Mouse (Mus musculus): ENCODE measurements around the gene Fam222a.

Fam222a gene

DNA sequence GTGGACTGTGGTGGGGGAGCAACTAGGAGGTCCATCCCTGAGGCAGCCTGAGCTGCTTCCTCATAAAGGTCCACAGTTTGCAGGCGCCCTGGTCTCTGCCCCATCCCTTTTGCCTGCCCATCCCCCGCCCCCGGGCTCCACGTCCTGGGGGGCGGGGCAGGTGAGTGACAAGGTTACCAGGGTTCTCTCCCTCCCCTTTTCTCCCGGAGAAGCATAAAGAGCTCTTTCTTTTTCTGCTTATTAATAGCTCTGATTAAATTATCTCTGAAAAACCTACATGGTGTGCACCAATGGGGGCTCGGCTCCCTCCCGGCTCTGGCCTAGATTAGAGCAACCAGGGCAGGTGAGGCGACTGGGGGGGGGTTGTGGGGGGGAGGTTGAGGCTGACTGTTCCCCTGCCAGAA lies 7.3 kb upstream of the Fam222a start:
- no peak for DNase-seq (ENCODE audit: low spot score)

DNA sequence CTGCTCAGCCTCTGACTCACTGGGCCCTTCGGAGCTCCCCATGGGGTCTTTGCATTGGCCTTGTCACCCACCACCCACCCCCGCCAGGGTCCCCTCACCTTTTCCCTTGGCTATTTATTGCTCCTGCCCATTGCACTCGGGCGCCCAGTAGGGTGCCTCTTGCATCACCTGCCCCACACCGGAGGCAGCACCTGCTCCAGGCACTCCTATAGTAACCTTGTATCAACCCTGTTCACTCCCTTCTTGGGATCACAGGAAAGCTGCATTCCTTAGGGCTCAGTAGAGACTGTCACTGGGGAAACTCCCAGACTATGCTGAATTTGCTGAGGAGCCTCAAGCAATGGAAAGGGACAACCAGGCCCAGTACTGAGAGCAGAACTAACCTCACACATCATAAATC lies 6.9 kb upstream of the Fam222a start:
- DNase-seq (ENCODE audit: low spot score), result no peak

DNA sequence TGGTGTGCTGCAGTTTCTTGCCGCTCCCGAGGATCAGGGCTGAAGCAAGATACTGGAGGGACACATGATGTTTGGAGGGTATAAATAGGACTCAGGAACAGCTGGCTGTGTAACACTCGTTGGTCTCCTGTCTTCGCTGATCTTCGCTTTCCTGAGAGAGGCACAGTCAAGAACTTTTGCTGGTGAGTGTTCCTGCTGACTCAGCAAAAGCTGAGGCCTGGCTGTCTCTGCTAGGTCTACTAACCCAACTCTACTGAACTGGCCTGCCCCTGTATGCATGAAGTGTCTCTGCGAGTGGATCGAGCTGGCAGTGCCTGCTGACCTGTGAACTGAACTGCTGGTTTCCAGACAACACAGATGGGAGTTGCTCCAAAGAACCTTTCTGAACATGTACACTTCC lies 3.8 kb upstream of the Fam222a start:
- DNase-seq (ENCODE audit: low spot score), result no peak

DNA sequence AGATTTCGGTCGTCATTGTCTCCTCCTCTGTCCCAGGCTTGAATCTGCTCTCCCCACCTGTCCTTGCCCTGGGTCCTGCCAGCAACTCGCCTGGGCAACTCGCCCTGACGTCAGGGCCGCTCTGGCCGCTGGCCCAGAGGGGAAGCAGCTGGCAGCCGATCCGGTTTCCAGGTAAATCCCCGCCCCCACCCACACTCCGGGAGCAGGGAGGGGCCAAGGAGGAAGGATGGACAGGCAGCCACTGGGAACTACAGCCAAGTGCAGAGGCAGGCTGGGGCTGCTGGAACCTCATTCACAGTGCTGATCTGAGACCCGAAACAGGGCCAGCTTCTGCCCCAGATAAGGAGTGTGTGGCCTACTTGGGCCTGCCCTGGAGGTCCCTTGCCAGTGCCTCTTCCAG lies 2.5 kb upstream of the Fam222a start:
- DNase-seq (ENCODE audit: low spot score), result no peak

DNA sequence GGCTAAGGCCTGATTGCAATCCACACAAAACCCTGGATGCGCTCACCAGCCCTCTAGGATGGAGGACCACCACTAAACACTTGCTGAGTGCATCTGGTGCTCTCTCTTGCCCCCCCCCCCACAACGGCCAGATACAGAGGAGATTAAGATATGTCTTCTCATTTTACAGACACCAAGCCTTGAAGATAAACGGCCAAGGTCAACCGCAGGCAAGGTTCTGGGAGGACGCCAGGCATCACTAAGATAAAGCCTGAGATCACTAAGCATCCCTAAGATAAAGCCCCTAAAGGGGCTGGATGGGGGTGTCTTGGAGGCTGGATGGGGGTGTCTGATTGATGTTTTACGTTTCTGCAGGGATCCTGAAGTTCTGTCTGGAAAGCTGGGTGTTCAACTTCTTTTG lies 2.1 kb upstream of the Fam222a start:
- no peak for DNase-seq (ENCODE audit: low spot score)

DNA sequence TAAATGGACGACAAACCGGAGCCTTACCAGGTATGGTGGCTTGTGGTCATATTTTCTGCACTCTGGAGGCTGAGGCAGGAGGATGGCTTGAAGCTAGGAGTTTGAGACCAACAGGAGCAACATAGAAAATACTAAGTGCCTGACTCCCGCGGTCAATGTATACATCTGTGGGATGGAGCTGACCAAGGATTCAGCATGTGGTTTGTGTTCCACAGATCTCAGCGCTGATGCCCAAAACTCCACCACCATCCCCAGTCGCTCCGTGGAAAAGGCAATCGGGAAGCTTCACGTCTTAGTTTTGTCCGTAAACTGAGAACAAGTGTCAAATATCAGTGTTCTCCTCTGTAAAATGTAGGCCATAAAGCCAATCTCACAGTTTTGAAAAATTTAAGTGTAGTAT lies 1.4 kb upstream of the Fam222a start:
- DNase-seq (ENCODE audit: low spot score), result no peak

DNA sequence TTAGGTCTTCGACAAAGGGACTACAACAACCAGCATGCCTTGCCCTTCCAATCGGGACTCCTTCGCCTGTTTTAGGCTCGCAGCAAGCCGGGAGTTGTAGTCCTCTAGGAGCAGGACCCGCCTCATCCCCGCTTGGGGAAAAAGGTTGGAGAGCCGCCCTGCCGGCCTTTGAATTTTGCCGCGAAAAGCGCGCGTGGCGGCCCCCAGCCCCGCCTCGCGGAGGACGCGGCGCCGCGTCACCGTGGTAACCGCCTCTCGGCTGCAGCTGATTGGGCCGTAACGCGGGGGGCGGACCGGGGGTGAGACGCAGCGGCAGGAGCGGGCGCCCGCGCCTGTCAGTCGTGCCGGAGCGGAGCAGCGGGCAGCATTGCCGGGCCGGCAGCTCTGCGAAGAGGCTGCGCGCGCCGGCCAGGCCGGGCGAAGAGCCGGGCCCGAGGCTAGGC lies 720 bp upstream of the Fam222a start:
- DNase-seq (ENCODE audit: low spot score), result peak; percentile 78

DNA sequence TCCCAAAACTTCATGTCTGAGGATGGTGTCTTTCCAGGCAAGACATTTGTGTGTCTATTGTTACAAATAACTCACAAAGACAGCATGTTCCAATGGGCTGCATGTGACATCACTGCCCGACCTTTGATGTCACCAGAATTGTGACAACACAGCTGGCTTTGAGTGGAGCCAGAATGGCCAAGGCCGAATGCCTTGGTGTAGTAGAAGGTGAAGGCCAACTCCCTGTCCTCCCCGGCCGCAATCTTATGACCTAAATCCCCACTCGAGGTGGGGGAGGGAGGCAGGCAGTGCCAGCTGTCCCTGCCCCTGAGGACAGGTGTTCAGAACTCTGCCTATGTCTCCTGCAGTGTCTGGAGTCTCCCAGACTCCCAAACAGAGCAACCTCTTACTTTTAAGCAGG lies 1.0 kb downstream of the Fam222a start:
- DNase-seq (ENCODE audit: low spot score), result no peak

DNA sequence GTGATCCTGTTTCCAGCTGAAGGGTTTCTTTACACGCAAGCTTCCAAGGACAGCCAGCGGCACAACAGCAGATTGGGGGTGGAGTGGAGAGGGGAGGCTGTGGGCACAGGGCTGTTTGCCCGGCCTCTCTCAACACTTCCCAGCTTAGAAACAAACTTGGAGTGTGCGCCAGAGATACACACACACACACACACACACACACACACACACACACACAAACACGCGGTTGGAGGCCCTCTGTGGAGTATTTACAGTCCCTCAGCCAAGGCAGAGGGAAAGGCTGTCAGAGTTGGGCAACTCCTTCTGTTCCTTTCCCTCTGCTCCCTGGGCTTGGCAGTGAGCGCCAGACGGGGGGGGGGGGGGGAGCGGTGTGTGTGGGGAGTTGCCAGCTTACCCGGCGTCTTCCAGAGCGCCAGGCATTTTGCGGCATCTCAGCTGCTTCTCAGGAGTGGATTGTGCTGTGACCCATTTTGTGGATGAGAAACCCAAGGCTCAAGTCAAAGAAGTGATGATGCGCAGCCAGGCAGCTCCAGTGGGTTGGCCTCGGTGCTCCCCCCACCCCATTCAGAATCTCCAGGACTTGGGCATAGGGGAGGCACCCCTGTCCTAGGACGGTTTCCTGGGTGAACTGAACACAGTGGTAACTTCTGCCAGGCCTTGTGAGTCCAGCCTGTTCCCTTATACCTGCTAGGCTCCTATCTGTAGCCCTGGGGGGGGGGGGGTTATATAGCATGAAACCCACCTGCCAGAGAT lies 2.3 kb downstream of the Fam222a start:
- DNase-seq (ENCODE audit: low spot score), result peak; percentile 85

DNA sequence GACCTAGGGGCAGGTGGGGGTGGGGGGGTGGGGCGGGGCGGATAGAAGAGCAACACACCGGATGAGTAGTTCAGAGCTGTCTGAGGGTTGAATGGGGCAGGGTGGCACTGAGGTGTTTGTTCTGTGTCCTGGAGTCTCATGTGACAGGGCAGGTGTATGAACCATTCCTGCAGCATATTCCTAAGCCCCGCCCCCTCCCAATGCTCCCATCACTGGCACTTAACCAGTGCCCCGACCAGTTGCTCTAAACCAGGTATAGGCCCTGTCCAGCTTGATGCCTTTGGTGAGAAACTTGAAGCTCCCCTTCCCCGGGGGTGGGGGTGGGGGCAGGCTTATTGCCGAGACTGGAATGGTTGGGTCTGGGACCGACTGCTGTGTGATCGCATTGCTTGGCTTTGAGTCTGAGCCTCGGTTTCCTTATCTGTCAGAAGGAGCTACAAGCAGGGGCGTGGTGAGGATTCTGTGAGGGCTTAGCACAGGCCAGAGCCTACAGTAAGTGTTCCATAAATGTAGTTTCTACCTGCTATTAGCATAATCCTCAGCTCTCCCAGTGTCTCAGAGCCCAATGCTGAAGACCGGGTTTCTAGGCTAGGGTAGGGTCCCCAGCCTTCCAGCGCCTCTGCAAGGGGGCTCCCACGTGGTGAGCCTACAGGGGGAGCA lies 3.1 kb downstream of the Fam222a start:
- no peak for DNase-seq (ENCODE audit: low spot score)

DNA sequence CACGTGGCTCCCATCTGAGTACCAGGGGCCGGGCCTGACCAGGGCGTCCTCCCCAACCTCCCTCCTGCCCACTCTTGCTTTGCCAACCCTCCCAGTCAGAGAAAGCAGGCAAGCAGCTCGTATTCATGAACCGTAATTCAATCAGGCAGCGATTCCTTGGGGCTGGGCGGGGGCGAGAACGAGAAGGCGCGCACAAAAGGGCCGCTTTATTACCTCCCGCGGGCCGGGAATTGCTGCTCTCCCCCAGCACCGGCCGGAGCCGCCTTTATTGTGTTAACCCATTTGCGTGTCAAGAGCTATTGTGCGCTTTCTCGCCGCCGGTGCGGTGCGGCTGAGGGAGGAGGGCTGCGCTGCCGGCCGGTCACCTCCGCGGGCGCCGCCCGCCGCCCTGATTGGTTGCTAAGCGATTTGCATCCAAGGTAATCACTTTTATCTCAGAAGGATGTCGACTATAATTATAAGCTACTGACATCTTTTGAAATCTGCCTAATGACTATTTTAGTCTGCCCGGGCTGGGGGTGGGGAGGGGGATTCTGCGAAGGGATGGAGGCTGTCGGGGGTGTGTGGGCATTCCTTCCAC lies 3.7 kb downstream of the Fam222a start:
- DNase-seq (ENCODE audit: low spot score), result no peak

DNA sequence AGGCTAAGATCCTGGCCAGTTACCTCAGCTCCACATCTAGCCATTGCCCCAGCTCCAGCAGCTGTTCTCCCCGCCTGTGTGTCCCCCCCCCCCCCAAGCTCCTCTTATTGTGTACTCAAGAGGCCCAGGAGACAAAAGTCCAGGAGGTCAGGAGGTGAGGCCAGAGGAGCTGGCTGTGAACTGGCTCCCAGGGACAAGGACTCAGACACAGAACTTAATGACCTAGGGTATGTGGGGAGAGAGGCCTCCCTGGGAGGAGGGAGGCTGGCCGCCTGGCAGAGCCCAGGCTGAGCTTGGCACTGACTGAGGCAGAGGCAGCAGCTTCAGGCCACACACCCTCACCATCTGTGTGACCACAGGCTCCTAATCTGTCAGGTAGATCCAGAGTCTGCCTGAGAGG lies 5.2 kb downstream of the Fam222a start:
- DNase-seq (ENCODE audit: low spot score), result peak; percentile 22

DNA sequence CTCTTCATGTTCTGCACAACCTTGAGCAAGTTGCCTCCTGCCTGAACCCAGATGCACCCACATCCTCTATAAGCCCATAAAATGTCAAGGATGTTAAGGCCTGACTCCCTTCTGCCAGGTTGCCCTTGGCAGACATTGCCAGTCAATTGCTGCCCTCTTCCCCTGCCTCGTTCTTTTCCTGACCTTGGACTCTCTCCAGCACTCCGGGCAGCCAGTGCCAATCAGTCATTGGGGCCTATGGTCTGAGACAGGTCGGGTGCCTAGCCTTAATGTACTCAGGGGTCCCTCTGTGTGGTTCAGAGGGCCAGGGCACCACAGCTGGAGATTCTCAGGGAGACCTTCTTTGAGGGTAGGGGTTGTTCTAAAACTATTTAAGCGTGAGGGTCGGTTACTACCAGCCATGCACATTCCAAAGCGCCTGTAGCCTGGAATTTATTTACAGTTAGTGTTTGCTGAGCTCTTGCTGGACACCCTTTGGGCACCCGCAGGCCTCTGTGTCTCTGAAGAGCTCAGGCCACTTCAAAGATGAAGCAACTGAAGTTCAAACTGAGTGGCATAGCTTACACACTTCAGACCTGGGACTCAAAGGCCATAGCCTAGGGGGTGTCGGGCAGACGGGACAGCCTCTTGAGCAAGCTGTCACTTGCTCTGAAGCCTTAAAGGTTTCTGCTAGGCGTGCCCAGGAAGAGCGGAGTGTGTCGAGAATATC lies 6.3 kb downstream of the Fam222a start:
- DNase-seq (ENCODE audit: low spot score), result no peak

DNA sequence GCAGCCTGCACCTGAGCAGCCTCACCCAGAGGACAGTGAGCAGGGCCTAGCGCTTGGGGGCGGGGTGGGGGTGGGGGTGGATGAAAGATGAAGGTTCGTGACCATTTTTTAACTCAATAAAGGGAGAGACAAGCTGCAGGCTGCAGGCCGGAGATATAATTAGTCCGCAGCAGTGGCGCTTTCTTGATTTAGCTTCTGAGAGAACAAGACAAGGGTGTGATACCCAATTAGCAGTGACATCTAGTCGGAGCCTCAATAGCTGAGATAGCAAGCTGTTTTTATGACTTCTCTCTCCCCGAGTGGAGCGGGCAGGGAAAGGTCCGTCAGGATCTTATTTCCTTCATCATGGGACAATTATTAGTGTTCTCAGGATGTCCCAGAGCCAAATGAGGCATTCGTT lies 7.2 kb downstream of the Fam222a start:
- DNase-seq (ENCODE audit: low spot score), result no peak

DNA sequence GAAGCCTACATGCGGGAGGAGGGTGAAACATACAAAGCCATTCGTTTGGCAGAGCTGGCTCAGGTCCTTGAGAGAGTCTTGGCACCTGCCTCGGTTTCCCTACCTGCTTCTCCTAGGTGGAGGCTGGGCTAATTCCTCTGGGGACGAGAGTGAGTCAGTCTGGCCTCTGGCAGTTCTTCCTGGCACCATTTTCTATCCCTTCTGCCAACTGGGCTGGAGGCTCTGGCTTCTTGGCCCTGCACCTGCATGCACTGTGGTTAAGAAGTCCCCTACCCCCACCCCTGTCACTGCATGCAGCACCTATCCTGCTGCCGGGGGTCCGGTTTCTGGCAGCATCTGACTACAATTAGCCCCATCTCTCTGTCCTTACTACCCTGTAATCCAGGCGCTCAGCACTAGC lies 7.7 kb downstream of the Fam222a start:
- DNase-seq (ENCODE audit: low spot score), result peak; percentile 59

DNA sequence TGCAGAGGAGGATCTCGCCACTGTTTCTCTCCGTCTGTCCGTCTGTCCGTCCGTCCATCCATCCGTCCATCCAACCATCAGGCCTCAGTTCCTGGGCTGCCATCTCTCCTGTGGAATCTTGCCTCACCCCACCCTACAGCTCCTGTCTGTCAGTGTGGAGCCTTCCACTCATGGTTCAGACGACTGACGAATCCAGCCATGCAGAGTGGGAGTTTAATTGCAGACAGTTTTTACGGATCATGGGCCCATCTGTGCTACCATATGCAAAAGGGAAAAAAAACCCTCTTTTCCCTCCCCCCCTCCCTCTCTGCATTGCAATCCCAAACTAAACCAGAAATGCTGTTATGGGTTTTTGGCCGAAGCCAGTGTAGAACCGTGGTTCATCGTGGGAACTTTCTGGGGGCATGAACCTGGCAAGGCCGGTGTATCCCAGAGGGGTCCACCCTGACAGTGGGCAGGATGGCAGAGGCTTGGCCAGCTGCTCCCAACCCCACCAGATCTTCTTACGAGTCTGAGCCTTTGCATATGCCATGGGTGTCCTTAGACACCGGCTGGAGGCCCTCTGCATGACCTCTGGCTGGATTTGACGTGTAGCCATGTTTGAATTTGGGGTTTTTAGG lies 8.3 kb downstream of the Fam222a start:
- DNase-seq (ENCODE audit: low spot score), result no peak

DNA sequence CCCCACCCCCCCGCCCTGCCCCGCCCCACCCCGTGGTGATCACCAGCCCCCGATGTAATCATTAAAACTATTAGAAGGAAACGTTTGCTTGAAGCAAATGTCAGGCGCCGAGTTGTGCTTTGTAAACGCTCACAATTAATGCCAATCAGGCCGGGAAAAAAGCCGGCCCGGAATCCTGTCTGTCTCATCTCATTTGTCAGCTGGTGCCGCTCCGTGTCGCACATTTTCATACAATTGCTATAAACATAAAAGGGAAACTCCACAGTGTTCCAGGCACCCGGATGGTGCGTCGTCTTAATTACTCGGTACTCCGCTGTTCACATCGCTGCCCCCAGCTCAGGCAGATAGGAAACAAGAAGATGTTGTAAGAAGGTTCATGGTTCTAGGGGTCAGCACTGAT lies 10.5 kb downstream of the Fam222a start:
- DNase-seq (ENCODE audit: low spot score), result no peak

DNA sequence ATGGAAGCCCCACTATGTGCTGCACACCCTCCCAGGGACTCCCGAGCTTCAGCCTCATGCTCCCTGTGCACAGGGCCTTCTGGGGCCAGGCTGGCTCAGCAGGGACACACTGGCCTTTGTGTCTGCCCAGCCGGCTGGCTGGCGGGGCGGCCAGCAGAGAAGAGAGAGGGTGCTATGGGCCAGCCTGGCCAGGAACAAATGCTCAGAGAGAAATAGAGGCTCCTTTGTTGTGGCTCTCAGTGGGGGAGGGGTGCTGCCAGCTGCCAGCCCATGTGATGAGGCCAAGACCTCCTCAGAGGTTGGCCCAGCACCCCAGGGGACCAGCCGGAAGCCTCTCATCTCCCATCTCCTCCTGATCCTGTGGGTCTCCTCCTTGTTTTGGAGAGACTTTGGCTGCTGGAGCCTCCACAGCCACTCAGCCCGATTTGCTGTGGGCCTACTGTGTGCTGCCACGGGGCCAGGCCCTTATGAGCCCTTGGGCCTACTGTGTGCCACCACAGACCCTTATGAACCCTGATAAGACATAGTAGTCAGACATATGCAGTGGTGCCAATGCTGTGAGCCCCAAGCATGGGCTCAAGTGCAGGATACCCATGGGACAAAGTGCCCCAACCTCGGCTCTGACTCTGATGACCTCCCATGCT lies 12.0 kb downstream of the Fam222a start:
- DNase-seq (ENCODE audit: low spot score), result no peak

DNA sequence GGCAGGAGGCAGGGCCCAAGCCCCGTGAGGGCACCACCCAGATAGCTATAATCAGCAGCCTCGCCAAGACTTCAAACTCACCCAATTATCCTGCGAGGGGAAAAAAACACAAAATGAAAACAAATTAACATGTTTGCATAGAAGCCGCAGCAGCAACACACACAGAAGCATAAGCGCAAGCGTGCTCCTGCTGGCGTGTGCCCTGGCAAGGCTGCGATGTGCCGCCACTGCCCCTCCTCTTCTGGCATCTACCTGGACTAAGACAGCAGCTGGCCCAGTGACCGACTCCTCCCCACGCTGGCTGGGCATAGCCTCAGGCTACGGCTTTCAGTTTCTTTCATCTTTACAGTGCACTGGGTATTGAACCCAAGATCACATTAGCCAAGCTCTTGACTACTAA lies 13.7 kb downstream of the Fam222a start:
- no peak for DNase-seq (ENCODE audit: low spot score)

DNA sequence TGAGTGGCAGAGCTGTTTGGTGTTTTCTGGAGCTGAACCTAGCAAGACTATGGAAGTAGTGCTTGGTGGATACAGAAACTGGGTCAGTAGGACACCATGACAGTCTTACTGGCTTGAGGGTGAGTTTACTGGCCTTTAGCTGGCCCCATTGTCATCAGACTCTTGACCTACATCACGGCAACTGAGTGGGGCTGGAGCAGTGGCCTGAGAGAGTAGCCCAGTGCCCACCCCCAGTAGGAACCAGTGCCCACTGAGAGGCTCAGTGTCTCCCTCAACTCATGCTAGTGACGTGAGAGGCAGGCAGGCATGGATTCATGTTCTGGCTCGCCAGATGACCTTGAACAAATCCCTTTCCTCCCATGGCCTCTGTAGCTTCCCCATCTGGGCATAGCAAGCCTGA lies 15.2 kb downstream of the Fam222a start:
- no peak for DNase-seq (ENCODE audit: low spot score)

DNA sequence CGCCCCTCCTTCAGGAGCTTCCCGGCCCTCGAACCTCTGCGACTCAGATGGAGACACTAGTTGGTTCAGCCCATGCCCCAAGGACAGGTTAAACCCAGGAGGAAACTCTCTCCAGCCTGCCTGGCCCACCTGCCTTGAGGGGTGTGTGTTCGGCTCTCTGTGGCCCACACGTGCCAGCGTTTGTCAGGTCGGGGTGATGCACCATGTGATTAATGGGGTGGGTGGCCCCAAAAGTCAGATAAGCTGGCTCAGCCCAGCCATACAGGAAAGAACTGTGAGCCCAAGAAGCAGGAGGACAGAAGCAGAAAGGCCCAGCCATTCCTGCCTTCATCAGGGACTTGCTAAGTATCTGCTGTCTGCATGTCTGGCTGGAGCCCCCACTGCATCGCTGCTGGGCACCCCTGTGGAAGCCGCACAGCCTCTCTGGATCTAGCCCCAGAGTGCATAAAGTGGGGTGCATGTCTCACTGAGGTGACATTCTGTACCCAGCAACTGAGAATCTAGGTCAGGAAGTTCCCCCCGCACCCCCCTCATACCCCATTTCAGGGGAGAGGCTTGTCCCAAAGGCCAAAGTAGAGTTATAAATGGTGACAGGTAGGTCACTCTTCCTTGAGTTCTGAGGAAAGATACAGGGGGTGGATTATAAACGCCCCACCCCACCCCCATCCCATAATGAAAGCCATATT lies 15.8 kb downstream of the Fam222a start:
- DNase-seq (ENCODE audit: low spot score), result no peak

Measured in adipocyte (in vitro differentiated cells).